Mouse (Mus musculus) left cerebral cortex, postnatal 4 days (tissue): ENCODE measurements around the gene Kif1c. TPM values are rescaled to one million over a fixed set of nuclear protein-coding genes. Genes with fewer than 3 reads are reported as not detected.
"Not testable (repeated sequence)": the region's sequence is repeated elsewhere in the genome, so short reads cannot be mapped to it uniquely, and the experiment has no call there.

Experiments used
- DNase-seq: peaks from one replicate; pipeline ENCODE4 v3.0.0-alpha.2; 2022
- intact Hi-C: fragments of 180-260 bp; cut with DNase I; formaldehyde crosslinking; loops from one replicate; pipeline ENCODE4 v1.15.1; 2025
- total RNA-seq, 2 experiments: library from RNA; stranded (reverse); gene quantifications; 2 replicates each; pipeline ENCODE4 v1.2.3; 2021

Kif1c gene
- total RNA-seq, 2 experiments from 2014 or later = 35.1 to 35.5 TPM

- intact Hi-C loops = no loop called here
- DNase-seq = no peak
Measured at GRCm38 (mm10) chr11:70741603-70742002, 41.3 kb downstream of the Kif1c start.

GRCm38 (mm10) chr11:70742117-70742516 lies 41.8 kb downstream of the Kif1c start:
- intact Hi-C loops = no loop called here

DNA sequence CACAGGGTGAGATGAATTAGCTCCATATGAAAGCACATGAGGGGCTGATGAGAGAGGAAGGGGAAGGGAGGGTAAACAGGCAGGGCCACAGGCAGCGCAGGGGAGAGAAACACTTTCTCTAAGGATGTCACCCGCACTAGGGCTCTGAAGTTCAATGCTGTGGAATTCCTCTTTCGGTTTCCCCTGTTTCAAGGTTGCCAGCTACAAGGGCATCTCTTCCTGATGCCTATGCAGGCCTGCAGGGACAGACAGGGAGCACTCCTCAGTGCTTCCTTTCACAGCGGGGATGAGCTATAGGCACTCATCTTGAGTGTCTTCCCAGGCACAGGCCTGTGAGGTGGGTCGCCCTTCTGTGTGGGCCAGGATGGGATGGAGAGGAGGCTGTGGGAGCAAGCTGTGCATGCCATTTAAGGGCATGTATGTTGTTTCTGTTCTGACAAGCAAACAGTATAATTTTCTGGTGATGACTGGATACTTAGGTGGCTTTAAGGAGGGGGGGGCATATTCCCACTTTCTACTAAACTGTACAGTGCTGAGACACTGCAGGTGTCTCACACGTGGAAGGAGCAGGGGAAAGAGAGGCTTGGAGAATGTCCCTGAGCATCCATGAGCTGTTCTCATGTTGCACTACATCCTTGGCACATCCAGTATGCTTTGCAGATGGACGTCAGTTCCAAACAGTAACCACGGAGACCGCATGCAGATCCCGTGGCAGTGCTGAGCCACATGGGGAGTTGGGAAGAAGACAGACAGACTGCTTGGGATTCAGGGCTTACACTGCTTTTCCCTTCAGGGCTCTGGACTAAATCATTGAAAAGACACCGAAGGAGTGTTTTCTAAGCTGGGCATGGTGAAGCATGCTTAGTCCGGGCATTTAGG lies 42.5 kb downstream of the Kif1c start:
- intact Hi-C loops = no loop called here

More at GRCm38 (mm10) chr11:70742117-70742516, 41.8 kb downstream of the Kif1c start:
- DNase-seq = no peak

DNA sequence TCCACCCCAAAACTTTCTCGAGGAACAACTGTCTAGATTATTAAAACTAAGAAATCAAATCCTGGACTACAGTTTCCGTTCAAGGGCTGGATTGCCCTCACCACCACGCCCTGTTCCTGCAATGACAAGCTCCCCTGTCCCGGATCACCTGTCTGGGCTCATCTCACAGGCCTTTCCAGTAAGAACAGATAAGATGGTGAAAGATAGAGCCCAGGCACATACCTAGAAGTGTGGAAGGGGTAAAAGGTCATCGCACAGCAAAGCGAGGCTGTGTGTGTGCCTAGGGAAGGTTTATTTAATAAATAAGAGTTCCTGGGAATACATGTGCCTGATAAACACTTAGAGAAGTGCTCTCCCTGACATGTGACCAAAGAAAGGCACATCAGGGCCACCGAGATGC lies 45.3 kb downstream of the Kif1c start:
- intact Hi-C loops = no loop called here
- no peak for DNase-seq

More for the DNA sequence above, 42.5 kb downstream of the Kif1c start:
- DNase-seq = no peak

- intact Hi-C loops = no loop called here
- no peak for DNase-seq
Measured at GRCm38 (mm10) chr11:70747876-70748545, 47.7 kb downstream of the Kif1c start.

- intact Hi-C loops = loop anchor here (5.0 to 10.0 kb wide), 4 partner anchors 138 to 900 kb away; partner anchors contain the start of genes 4930544D05Rik, Chrne, Gltpd2 and Pelp1
- no peak for DNase-seq
Measured at GRCm38 (mm10) chr11:70752337-70753017, 52.1 kb downstream of the Kif1c start.

- DNase-seq = no peak
- intact Hi-C loops = loop anchor here (5.0 to 10.0 kb wide), 4 partner anchors 138 to 901 kb away; partner anchors contain the start of genes 4930544D05Rik, Chrne, Gltpd2 and Pelp1
Measured at GRCm38 (mm10) chr11:70753146-70753545, 52.8 kb downstream of the Kif1c start.

- DNase-seq = no peak
- intact Hi-C loops = loop anchor here (5.0 to 10.0 kb wide), 4 partner anchors 140 to 902 kb away; partner anchors contain the start of genes 4930544D05Rik, Chrne, Gltpd2 and Pelp1
Measured at GRCm38 (mm10) chr11:70754476-70754875, 54.1 kb downstream of the Kif1c start.

DNA sequence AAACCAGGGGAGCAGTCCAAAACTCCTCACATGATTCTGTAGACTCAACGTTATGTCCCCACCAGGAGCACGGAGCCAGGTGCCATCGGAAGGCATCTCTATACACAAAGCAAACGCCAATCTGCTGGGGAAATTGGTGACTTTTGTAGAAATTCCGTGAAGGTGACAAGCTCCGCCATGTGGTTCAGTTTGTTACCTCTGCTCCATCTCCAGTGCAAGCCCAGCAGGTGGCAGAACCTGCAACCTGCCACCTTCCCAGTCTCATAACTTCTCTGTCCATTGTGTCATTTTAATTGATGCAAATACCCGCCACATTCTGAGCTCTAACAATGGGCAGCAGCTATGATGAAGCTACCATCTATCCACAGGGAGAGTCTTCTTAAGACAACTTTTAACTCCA lies 54.6 kb downstream of the Kif1c start:
- intact Hi-C loops = loop anchor here (5.0 to 10.0 kb wide), 4 partner anchors 140 to 903 kb away; partner anchors contain the start of genes 4930544D05Rik, Chrne, Gltpd2 and Pelp1

DNA sequence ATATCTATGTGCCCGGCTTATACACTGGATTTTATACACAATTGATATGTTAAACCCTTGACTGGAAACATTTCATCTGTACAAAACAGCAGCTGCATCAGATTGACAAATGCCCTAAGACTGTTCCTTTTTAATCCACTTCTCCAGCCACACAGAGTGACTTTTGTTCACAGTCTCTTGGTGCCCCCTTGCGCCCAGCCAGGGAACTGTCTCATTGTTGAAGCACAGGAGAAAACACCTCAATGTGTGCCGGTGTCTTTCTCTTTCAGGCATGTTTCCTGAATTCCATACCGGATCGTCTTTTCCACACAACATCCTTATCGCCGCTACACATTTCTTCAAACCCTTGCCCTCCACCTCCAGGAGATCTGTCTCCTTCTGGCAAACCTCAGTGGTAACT lies 55.3 kb downstream of the Kif1c start:
- DNase-seq = peak; percentile 82

More for the DNA sequence above, 54.6 kb downstream of the Kif1c start:
- no peak for DNase-seq

DNA sequence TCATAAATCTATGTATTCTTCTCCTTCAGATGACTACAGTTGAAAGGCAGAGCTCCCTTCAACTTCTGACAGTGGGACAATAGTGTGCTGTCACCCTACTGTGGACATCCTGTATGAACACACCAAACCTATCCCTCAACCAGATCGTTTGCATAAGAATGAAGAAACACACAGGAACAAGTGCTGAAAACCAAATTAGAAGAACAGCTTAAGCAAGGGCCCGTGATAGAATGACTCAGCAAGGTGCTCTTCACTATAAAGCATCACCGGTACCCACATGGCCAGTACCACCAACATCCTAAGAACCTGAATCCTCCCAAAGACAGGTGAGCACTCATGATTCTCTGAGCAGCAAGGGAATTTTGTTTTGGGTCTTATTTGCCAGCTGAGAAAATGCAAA lies 60.1 kb downstream of the Kif1c start:
- intact Hi-C loops = not testable (repeated sequence)

More for the DNA sequence above, 55.3 kb downstream of the Kif1c start:
- intact Hi-C loops = loop anchor here (10.0 kb wide), 3 partner anchors 141 to 341 kb away; partner anchors contain the start of genes 4930544D05Rik, Chrne, Gltpd2 and Pelp1

DNA sequence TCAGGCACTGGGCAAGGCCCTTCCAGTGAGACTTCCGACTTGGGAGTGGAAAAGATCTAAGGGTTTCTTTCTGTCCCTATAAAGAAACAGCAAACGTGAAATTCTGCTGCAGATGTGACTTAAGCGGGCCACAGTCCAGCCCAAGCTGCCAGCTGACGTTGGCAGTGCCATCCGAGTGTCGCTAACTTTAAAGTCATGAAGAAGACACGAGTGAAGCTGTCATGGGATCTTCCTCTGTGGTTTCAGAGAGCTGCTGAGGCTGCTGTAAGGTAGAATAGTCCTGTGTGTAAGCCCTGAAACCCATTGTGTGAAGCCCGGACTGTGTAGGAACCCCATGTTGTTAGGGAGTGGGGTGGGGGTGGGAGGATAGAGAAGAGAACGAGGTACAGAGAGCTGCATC lies 62.3 kb downstream of the Kif1c start:
- no peak for DNase-seq
- intact Hi-C loops = no loop called here

More for the DNA sequence above, 60.1 kb downstream of the Kif1c start:
- DNase-seq = not testable (repeated sequence)

DNA sequence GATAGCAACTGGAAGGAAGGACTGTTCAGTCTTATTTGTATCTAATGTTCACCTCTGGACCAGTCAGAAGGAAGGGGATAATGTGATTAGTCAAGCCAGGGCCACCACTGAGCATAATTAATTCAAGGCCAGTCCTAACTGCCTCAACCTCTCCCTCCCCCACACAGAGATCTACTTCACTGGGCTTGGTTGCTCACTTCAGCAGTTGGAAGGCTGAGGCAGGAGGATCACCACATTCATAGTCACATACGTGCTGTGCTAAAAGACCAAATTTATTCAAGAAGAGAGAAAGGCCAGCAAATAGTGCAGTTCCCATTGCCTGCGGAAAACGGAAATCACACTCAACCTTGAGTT lies 63.2 kb downstream of the Kif1c start:
- intact Hi-C loops = no loop called here
- no peak for DNase-seq

- intact Hi-C loops = no loop called here
- DNase-seq = peak; percentile 77
Measured at GRCm38 (mm10) chr11:70763936-70764808, 63.8 kb downstream of the Kif1c start, which contains the start of gene Zfp3. TSS of gene Zfp3 (plus strand) at chr11:70764209.

DNA sequence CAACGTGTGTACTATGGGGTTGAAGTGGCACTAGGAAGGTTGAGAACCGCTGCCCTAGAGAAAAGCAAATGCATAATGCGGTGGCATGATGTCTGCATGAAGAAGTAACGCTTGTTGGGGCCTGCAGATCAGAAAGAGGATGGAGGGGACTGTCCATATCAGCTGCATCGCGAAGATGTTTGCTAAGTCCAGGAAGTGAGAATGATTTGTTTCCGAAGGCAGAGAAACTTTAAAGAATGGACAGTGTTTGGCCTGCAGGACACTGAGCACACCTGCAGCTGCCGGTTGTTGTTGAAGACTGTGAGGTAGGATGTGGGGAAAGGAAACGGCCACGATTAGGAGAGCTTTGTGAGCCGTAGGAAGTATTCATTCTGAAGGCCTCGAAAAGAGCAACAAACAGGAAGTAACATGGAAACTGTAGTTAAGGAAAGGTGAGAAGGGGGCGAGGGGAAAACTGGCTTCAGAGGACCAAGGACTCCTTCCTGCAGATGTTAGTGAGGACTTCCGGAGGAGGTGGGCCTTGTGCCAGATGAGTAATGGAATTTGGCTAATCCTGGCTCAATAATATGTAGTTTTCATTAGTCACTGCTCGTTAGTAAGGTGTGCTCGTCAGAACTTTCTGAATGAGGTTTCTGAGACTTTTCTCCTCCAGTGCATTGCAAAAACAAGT lies 65.6 kb downstream of the Kif1c start:
- no peak for DNase-seq
- intact Hi-C loops = no loop called here

DNA sequence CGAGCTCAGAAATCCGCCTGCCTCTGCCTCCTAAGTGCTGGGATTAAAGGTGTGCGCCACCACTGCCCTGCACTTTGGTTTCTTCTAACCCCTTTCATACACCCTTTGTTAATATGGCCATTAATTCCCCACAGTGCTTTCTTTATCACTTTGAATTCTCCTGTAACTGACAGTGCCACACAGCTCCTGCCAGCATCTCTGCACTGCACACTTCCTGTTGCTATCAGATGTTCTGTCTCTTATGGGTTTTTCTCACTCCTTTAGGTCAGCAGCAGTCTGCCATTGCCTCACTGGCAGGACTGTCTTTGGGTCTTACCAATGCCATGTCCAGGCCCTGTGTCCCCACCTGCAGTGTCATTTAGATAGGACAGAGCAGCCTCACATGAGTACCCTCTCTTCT lies 70.5 kb downstream of the Kif1c start:
- intact Hi-C loops = no loop called here
- DNase-seq = no peak

- peak; percentile 72 for DNase-seq
- intact Hi-C loops = loop anchor here (5.0 kb wide), 1 partner anchor 40 kb away; no protein-coding TSS in a partner anchor
Measured at GRCm38 (mm10) chr11:70776830-70777571, 76.7 kb downstream of the Kif1c start.

DNA sequence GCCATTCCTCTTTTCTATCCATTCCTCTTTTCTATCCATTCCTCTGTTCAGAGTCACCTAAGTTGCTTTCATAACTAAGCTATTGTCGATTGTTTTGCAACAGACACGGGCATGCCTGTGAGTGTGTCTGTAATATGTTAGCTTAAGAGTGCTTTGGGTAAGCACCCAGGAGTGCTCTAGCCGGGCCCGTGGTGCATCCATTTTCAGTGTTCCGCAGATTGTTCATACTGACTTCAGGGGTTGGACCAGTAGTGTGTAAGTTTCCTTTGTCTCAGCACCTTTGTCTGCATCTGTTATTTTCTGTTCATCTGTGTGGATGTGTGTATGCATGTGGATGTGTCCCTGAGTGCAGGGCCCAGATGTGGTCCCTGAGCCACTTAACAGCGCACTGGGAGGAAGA lies 77.3 kb downstream of the Kif1c start:
- DNase-seq = no peak
- intact Hi-C loops = loop anchor here (5.0 kb wide), 1 partner anchor 40 kb away; no protein-coding TSS in a partner anchor
